Mouse (Mus musculus): ENCODE measurements at regions not wholly inside any gene's neighbourhood (a gene's known extent, or its start where the extent isn't known, plus 50 kb on each side); places are given as distances from the start of the nearest gene placed in this dataset.

GRCm38 (mm10) chr2:170261191-170261590, 113.3 kb upstream of the Zfp217 start:
- no peak for TF ChIP-seq EP300 (optimal IDR thresholded peaks at IDR 0.05)
- TF ChIP-seq CTCF (IDR thresholded peaks at IDR 0.05; ENCODE audit: low read depth): no peak
